Mouse (Mus musculus) G1E (cell line): ENCODE results near the gene Tenm2.

Experiments
- CTCF ChIP-seq: IDR thresholded peaks from 2 replicates; pipeline ENCODE4 v1.5.1; 2012; ENCODE audit warnings: low read depth, low read length, inconsistent platforms, mixed read lengths
- POLR2AphosphoS5 ChIP-seq: IDR thresholded peaks from 2 replicates; pipeline ENCODE4 v1.6.1; 2012; ENCODE audit warnings: low read depth, low read length, inconsistent platforms; ENCODE audit not compliant: insufficient replicate concordance

GRCm38 (mm10) chr11:36364441-36364840, 871.3 kb downstream of the Tenm2 start:
- TF ChIP-seq CTCF (no peak), POLR2AphosphoS5 (no peak)
